Mouse (Mus musculus) neural tube, embryonic 14.5 days (tissue): ENCODE measurements at regions not wholly inside any gene's neighbourhood (a gene's known extent, or its start where the extent isn't known, plus 50 kb on each side); places are given as distances from the start of the nearest gene placed in this dataset.

Source experiments
- ATAC-seq: fragments of 200-750 bp; cut with Nextera tagmentation; 2 replicates; pipeline ENCODE4 v1.8.0; 2017; ENCODE audit warnings: low read depth, mild to moderate bottlenecking, moderate TSS enrichment, moderate library complexity
- H3K27ac ChIP-seq: fragments of 300-500 bp; sonication (generic); 2 replicates; pipeline ENCODE4 v1.5.1; 2014; ENCODE audit warnings: low read depth, mild to moderate bottlenecking, control low read depth, low read length, moderate library complexity, mixed read lengths
- H3K27me3 ChIP-seq: fragments of 300-500 bp; sonication (generic); 2 replicates; pipeline ENCODE4 v1.6.1; 2014; ENCODE audit warnings: low read length; ENCODE audit not compliant: control insufficient read depth, insufficient read depth
- H3K36me3 ChIP-seq: fragments of 300-500 bp; sonication (generic); 2 replicates; pipeline ENCODE4 v1.6.1; 2014; ENCODE audit warnings: low read length, mixed read lengths; ENCODE audit not compliant: control insufficient read depth, insufficient read depth
- H3K4me1 ChIP-seq: fragments of 300-500 bp; sonication (generic); 2 replicates; pipeline ENCODE4 v1.6.1; 2014; ENCODE audit warnings: low read length; ENCODE audit not compliant: control insufficient read depth, insufficient read depth
- H3K4me2 ChIP-seq: fragments of 300-500 bp; sonication (generic); 2 replicates; pipeline ENCODE4 v1.6.1; 2014; ENCODE audit warnings: mild to moderate bottlenecking, low read depth, low read length, control low read depth
- H3K4me3 ChIP-seq: fragments of 300-500 bp; sonication (generic); 2 replicates; pipeline ENCODE4 v1.5.1; 2014; ENCODE audit warnings: low read depth, low read length, control low read depth, mixed read lengths
- H3K9ac ChIP-seq: fragments of 300-500 bp; sonication (generic); replicated peaks from 2 replicates; pipeline ENCODE4 v1.6.1; 2014; ENCODE audit warnings: low read depth, mild to moderate bottlenecking, control low read depth, low read length, mixed read lengths
- H3K9me3 ChIP-seq: fragments of 300-500 bp; sonication (generic); 2 replicates; pipeline ENCODE4 v1.6.1; 2016; ENCODE audit warnings: low read length; ENCODE audit not compliant: control insufficient read depth
- WGBS: fragments of 180-500 bp; shearing (Covaris S2); extraction: QIAGEN DNeasy Blood & Tissue Kit; methylation state at CpG from one replicate; pipeline ENCODE4 v1.1.7; 2014; 5-methylcytosine and 5-hydroxymethylcytosine counted together

GRCm38 (mm10) chr7:136405391-136405790 is 489.0 kb upstream of the Mgmt start:
- Histone ChIP-seq H3K36me3 (no peaks in the 10 kb centered on the region), H3K4me1 (no peaks in the 10 kb centered on the region), H3K4me2 (no peak overlapping the region), H3K27me3 (no peaks in the 10 kb centered on the region), H3K27ac (no peak overlapping the region), H3K9ac (no peak overlapping the region), H3K4me3 (no peak overlapping the region), H3K9me3 (no peaks in the 10 kb centered on the region)
- no peak for ATAC-seq
- WGBS: 42% methylated on average over 8 of the region's 8 CpGs

- Histone ChIP-seq H3K27me3 (no peaks in the 10 kb centered on the region), H3K4me3 (no peak overlapping the region), H3K9ac (no peak overlapping the region), H3K4me1 (no peaks in the 10 kb centered on the region), H3K27ac (no peak overlapping the region), H3K9me3 (no peaks in the 10 kb centered on the region), H3K4me2 (no peak overlapping the region), H3K36me3 (no peaks in the 10 kb centered on the region)
- 74% methylated on average over 20 of the region's 20 CpGs for WGBS
- no peak for ATAC-seq
Observed at GRCm38 (mm10) chr7:136406258-136407100, 487.9 kb upstream of the Mgmt start.

DNA sequence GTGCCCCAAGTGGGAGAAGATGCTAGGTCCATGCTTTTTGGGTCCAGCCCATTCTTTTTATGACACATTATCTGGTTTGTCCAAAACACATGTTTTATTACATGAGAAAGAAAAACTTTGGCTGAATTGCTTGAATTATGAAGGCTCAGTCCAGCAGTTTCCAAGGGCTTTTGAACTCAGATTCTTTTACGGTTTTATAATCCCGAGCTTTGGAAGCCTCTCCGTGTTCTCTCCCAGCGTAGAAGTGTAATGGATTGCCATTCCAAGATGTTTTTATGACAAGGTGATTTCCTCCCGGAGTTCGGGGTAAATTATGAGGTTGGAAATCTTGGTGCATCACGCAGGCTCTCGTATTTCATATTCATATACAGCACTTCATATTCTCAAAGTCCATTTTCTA is 479.6 kb upstream of the Mgmt start:
- H3K9me3 ChIP-seq: no peaks in the 10 kb centered on the region
- no peak overlapping the region for H3K4me3 ChIP-seq
- WGBS: 60% methylated on average over 8 of the region's 8 CpGs
- no peaks in the 10 kb centered on the region for H3K36me3 ChIP-seq
- ATAC-seq: no peak
- no peak overlapping the region for H3K27ac ChIP-seq
- H3K27me3 ChIP-seq: no peaks in the 10 kb centered on the region
- no peak overlapping the region for H3K4me2 ChIP-seq
- no peaks in the 10 kb centered on the region for H3K4me1 ChIP-seq
- H3K9ac ChIP-seq: no peak overlapping the region

- Histone ChIP-seq H3K4me3 (no peak overlapping the region), H3K27ac (no peak overlapping the region), H3K36me3 (no peaks in the 10 kb centered on the region), H3K27me3 (no peaks in the 10 kb centered on the region), H3K4me1 (no peaks in the 10 kb centered on the region), H3K9ac (no peak overlapping the region), H3K9me3 (no peaks in the 10 kb centered on the region), H3K4me2 (no peak overlapping the region)
- 60% methylated on average over 4 of the region's 4 CpGs for WGBS
- no peak for ATAC-seq
Observed at GRCm38 (mm10) chr7:136417327-136417726, 477.1 kb upstream of the Mgmt start.

DNA sequence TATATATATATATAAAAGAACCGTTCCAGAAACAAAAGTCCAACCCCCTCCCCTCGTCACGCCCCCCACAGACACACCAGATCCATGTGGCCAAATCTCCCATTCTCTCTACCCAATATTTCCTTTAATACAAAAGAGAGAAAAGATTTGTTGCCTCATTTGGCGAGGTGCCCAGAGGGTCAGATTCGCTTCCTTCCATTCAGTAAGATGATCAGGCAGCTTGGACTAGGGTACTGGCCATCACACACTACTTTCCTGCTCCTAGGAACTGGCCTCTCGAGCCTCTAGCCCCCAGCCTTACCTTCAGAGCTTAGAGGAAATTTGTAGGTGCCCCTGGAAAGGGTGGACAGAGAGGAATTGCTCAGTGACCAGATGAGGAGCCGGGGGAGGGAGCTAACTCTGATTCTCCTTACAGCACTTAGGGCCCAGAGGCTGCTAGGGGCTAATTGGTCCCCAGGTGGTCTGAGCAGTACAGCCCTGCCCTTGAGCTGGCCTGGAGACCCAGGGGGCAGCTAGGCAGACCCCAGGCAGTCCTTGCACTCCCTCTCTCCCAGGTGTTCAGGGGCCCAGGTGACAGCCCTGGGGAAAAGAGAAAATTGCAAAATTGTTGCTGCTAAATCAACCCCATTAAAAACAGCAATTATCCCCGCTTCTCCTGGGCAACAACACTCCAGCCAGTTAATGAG is 470.4 kb upstream of the Mgmt start:
- no peak for ATAC-seq
- Histone ChIP-seq H3K4me2 (no peak overlapping the region), H3K27ac (0 out of 2 replicates have a peak overlapping the region, but pooled peaks have one; percentile 10), H3K4me3 (no peak overlapping the region), H3K9ac (no peak overlapping the region), H3K27me3 (no peaks in the 10 kb centered on the region), H3K9me3 (no peaks in the 10 kb centered on the region), H3K4me1 (0 out of 2 replicates have a peak, but pooled peaks cover 5% of the 10 kb centered on the region), H3K36me3 (no peaks in the 10 kb centered on the region)
- 38% methylated on average over 8 of the region's 8 CpGs for WGBS

DNA sequence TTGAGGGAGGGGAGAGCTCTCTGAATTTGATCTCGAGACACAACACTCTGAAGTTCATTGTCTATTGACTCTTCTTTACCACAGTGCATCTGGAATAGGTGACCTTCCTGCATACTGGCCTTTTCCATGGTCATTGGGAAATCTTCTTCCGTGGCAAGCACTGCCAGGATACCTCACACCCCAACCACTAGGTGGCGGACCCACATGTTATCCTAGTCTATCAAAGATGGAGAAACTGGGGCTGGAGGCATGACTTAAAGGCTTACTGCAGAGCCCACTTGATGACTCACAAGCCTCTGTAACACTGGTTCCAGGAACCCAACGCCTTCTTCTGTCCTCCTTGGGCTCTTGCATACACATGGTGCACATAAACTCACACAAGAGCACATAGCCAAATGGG is 467.2 kb upstream of the Mgmt start:
- Histone ChIP-seq H3K9ac (no peak overlapping the region), H3K4me1 (peaks cover 19% of the 10 kb centered on the region), H3K36me3 (no peaks in the 10 kb centered on the region), H3K4me2 (no peak overlapping the region), H3K4me3 (no peak overlapping the region), H3K27me3 (no peaks in the 10 kb centered on the region), H3K9me3 (no peaks in the 10 kb centered on the region), H3K27ac (no peak overlapping the region)
- 73% methylated on average over 4 of the region's 4 CpGs for WGBS
- no peak for ATAC-seq

DNA sequence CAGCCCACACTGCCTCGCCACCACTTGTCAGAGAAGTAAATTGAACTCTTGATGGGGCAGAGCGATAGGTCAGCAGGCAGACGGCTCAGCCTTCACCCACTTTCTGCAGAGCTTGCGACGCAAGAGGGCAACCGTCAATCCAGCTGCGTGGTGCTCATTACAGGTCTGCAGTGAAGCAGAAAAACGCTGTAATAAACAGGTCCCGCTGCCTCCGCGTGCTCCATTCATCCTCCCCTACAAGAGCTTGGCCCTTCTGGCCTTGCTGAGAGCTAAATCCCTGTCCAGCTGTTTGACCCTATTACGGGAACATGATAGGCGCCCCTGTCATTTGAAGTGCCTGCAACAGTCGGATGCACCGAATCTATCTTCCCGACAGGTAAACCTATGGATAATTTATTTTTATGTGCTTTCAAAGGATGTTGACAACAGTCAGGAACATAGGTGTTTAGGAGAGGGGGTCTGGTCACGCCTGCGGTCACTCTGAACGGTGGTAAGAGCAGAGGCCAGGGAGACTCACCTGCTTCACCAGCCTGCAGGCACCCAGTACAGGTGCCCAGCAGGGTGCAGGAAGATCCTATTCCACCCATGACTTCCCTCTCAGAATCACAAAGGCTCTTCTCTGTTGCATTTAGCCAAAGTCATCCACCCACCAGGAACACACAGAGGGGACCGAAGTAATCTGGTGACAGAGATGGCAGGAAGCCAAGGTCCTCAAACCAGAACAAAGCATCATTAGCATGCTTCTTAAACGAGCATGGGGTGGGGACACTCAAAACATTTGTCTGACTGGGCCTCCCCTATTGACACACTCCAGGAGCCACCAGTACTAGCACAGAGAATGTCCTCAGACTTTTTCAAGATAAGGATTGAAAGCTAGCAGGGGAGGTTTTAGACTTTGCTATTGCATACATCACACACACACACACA is 464.1 kb upstream of the Mgmt start:
- ATAC-seq: no peak
- WGBS: 33% methylated on average over 21 of the region's 21 CpGs
- Histone ChIP-seq H3K4me3 (no peak overlapping the region), H3K4me2 (no peak overlapping the region), H3K36me3 (no peaks in the 10 kb centered on the region), H3K9ac (no peak overlapping the region), H3K9me3 (no peaks in the 10 kb centered on the region), H3K4me1 (peaks cover 20% of the 10 kb centered on the region), H3K27ac (peak overlapping the region; percentile 39), H3K27me3 (no peaks in the 10 kb centered on the region)

DNA sequence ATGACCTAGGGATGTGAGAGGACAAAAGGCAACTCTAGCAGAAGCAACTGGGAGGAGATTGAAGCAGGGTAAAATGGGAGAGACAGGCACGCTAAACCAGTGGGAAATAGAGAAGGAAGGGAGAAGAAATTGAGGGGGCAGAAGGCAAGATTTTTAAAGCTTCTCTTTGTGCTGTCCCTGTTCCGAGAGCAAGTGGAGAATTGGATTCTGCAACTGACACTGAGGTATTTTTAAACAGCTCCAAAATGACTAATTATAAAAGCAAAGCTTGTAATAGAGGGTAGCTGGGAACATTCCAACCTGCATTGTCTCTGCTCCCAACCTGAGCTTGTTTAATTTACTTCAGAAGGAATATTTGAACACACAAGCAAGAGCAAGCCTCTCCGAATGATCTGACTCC is 460.7 kb upstream of the Mgmt start:
- WGBS: 78% methylated on average over 3 of the region's 3 CpGs
- no peak overlapping the region for H3K4me3 ChIP-seq
- no peak for ATAC-seq
- H3K36me3 ChIP-seq: no peaks in the 10 kb centered on the region
- no peak overlapping the region for H3K4me2 ChIP-seq
- H3K27me3 ChIP-seq: no peaks in the 10 kb centered on the region
- no peaks in the 10 kb centered on the region for H3K9me3 ChIP-seq
- peaks cover 20% of the 10 kb centered on the region for H3K4me1 ChIP-seq
- H3K9ac ChIP-seq: no peak overlapping the region
- no peak overlapping the region for H3K27ac ChIP-seq
